Mouse (Mus musculus) heart, postnatal 10 days (tissue): ENCODE results near the gene Tmem256. TPM values are rescaled to one million over a fixed set of nuclear protein-coding genes. Genes with fewer than 3 reads are reported as not detected.
"Not testable (repeated sequence)": the region's sequence is repeated elsewhere in the genome, so short reads cannot be mapped to it uniquely, and the experiment has no call there.

Experiments
- DNase-seq, 2 experiments: peaks; one replicate each; pipeline ENCODE4 v3.0.0; 2021
- intact Hi-C: fragments of 180-260 bp; cut with DNase I; formaldehyde crosslinking; loops from one replicate; pipeline ENCODE4 v1.15.1; 2025
- total RNA-seq, 2 experiments: library from RNA; stranded (reverse); gene quantifications; 2 replicates each; pipeline ENCODE4 v1.2.3; 2021

Gene Tmem256
- total RNA-seq, 2 experiments from 2014 or later: 130 to 151 TPM

DNA sequence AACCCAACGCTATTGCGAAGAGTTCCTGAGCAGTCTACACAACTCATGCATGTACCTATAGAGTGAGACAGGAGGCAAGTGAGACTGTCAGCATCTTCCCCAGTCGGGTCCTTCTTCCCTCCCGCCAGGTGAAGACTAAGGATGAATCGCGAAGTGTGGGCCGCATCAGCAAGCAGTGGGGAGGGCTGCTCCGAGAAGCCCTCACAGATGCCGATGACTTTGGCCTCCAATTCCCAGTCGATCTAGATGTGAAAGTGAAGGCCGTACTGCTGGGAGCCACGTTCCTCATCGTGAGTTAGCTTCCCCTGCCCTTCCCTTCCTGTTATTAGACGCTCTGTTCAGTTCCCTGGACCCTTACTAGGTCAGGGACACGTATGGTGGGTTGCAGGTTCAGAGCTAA is 11.6 kb downstream of the Tmem256 start:
- intact Hi-C loops: no loop called here
- no peak for DNase-seq

GRCm38 (mm10) chr11:69850754-69851153 is 12.4 kb downstream of the Tmem256 start:
- intact Hi-C loops: no loop called here
- no peak for DNase-seq

- no peak for DNase-seq
- intact Hi-C loops: no loop called here
Observed at GRCm38 (mm10) chr11:69853994-69854393, 15.7 kb downstream of the Tmem256 start.

DNA sequence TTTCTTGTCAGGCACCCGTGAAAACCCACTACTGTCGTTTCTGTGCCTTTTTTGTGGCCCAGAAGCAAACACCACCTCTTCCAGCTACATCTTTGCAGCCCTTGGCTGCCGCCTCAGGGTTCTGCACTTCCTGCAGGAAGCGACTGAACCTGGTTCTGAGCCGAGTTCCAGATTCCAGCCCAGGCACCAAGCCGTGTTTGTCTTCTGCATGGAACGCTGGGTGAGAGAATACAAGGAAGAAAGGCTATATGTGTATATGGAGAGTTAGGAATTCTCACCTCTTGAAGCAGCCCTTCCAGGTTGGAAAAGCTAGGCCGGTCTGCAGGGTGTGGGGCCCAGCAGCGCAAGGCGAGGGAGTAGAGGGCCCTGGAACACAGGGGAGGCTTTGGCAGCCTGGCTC is 16.4 kb downstream of the Tmem256 start:
- no peak for DNase-seq
- intact Hi-C loops: no loop called here

GRCm38 (mm10) chr11:69855347-69855746 is 17.0 kb downstream of the Tmem256 start:
- intact Hi-C loops: no loop called here
- no peak for DNase-seq

- intact Hi-C loops: no loop called here
- DNase-seq: no peak
Observed at GRCm38 (mm10) chr11:69858113-69858998, 20.0 kb downstream of the Tmem256 start, which contains the start of gene Tnk1. Tnk1 (minus strand) TSS chr11:69858730.

DNA sequence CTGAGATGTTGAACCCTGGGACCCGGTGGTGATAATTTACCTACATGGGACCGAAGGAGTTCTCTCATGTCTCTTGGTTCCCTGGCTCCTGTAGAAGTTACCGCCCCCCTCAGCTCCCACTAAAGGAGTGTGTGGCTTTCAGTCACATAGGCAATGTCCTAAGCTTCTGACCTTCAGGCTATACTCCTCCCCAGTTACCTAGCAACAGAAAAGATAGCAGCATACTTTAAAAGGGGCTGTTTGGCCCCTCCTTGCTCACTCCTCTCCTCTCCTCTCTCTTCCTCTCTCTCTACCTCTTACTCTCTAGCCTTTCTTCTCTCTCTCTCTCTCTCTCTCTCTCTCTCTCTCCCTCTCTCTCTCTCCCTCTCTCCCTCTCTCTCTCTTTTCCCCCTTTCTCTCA is 25.4 kb downstream of the Tmem256 start:
- intact Hi-C loops, DNase-seq: not testable (repeated sequence)

- intact Hi-C loops: no loop called here
- no peak for DNase-seq
Observed at GRCm38 (mm10) chr11:69864138-69864860, 26.0 kb downstream of the Tmem256 start.

GRCm38 (mm10) chr11:69865561-69865960 is 27.2 kb downstream of the Tmem256 start:
- intact Hi-C loops: no loop called here

GRCm38 (mm10) chr11:69867335-69867734 is 29.0 kb downstream of the Tmem256 start:
- intact Hi-C loops: no loop called here
- DNase-seq: no peak

More at GRCm38 (mm10) chr11:69865561-69865960, 27.2 kb downstream of the Tmem256 start:
- no peak for DNase-seq

- intact Hi-C loops: no loop called here
Observed at GRCm38 (mm10) chr11:69870289-69871069, 32.2 kb downstream of the Tmem256 start.

GRCm38 (mm10) chr11:69871822-69872221 is 33.5 kb downstream of the Tmem256 start:
- intact Hi-C loops: no loop called here
- DNase-seq: no peak

More at GRCm38 (mm10) chr11:69870289-69871069, 32.2 kb downstream of the Tmem256 start:
- DNase-seq: no peak

GRCm38 (mm10) chr11:69872451-69872850 is 34.1 kb downstream of the Tmem256 start:
- intact Hi-C loops: no loop called here
- no peak for DNase-seq

DNA sequence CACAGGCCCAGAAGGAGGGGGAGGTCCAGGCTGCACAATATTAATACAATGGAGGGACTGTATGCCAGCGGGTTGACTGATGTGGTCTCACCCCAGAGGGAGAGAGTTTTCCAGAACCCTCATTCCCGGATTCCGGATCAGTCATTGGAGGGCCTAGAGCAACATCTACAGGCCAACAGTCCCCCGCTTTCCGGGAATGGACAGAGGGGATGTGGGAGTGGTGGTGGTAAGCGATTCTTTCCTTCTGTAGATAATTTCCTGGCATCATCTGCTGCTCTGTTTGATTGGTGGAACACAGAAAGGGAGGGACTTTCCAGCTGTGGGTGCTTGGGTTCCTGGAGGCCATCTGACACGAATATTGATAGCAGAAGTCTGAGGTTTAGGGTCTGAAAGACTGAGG is 37.9 kb downstream of the Tmem256 start:
- DNase-seq: peak; percentile 78 to 81
- intact Hi-C loops: loop anchor here (2.0 to 5.0 kb wide), 3 partner anchors 71 to 149 kb away; partner anchors contain the start of genes Polr2a and Tmem102

DNA sequence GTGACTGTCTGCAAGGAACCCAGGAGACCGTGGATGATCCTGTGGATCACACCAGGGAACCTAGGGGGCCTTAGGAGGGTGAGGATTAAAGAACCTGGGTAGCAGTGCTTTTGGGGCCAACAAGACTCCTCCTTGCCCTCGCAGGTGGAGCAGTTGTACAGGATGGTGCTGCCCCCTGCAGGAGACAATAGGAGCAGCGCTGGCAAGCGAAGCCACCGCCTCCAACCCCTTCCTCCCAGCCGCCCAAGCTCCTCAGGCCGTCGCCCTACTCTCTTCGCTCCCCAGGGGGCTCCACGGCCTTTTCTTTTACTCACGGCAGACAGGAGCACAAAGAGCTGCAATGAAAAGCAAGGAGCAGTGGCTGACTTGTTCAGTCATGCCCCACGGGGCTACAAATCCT is 38.6 kb downstream of the Tmem256 start:
- intact Hi-C loops: loop anchor here (1.0 to 5.0 kb wide), 4 partner anchors 72 to 195 kb away; partner anchors contain the start of genes Polr2a, Senp3 and Tmem102
- peak; percentile 92 to 95 for DNase-seq

GRCm38 (mm10) chr11:69877878-69878277 is 39.6 kb downstream of the Tmem256 start, which contains the start of gene Tmem95:
Tmem95 (minus strand) TSS chr11:69878018.
- no peak for DNase-seq
- intact Hi-C loops: loop anchor here (1.0 to 5.0 kb wide), 4 partner anchors 73 to 196 kb away; partner anchors contain the start of genes Polr2a, Senp3 and Tmem102

- intact Hi-C loops: loop anchor here (5.0 kb wide), 1 partner anchor 151 kb away; no protein-coding TSS in a partner anchor
- DNase-seq: no peak
Observed at GRCm38 (mm10) chr11:69878399-69878798, 40.1 kb downstream of the Tmem256 start.

DNA sequence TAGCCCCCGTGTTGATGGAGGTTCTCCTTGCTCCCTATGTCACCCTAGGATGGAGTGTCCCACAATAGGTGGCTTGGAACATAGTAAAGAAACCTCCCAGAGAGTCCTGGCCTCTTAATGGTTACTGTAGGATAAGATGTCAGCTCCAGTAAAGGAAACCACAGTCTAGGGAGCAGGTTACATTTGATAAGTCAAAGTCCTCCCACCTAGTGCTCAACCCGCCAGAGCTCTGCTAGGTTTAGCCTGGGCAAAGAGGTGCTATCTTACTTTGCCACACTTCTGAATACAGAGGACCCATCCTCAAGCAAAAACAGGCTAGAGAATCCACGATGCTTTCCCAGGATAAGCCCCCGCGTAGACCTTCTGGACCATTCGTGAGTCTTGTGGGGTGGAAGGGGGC is 40.6 kb downstream of the Tmem256 start:
- intact Hi-C loops: loop anchor here (5.0 kb wide), 1 partner anchor 152 kb away; no protein-coding TSS in a partner anchor
- no peak for DNase-seq

GRCm38 (mm10) chr11:69879711-69880110 is 41.4 kb downstream of the Tmem256 start:
- DNase-seq: no peak
- intact Hi-C loops: loop anchor here (1.0 to 5.0 kb wide), 3 partner anchors 39 to 152 kb away; no protein-coding TSS in a partner anchor

DNA sequence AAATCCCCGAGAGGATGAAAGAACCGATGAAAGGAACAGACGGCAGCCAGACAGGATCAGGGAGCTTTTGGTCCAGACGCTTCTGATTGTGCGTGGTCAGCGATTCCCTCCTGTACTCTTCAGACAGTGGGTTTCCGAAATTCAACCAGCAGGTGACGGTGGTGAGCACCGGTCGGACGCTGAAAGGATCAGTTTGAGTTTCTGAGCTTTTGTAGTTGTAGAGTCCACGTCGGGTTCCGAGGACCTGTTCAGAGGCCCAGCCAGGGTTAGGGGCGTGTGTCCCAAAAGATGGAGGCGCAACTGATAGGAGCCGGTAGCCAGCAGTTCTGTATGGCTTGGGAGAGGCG is 42.2 kb downstream of the Tmem256 start:
- intact Hi-C loops: loop anchor here (1.0 to 2.0 kb wide), 2 partner anchors 38 to 69 kb away; no protein-coding TSS in a partner anchor
- DNase-seq: peak; percentile 83 to 86
